Mouse (Mus musculus) embryonic fibroblast, embryonic 13.5 days (primary cell): ENCODE data around the gene Sik3. TPM values are rescaled to one million over a fixed set of nuclear protein-coding genes. Genes with fewer than 3 reads are reported as not detected.

Source experiments
- H3K27ac ChIP-seq: 2 replicates; pipeline ENCODE4 v1.5.1; 2012; ENCODE audit warnings: low read length, control low read depth, inconsistent platforms; ENCODE audit not compliant: insufficient read depth
- H3K4me1 ChIP-seq: 2 replicates; pipeline ENCODE4 v1.6.1; 2011; ENCODE audit warnings: low read length; ENCODE audit not compliant: control insufficient read depth, insufficient read depth
- H3K4me3 ChIP-seq: 2 replicates; pipeline ENCODE4 v1.5.1; 2011; ENCODE audit warnings: mild to moderate bottlenecking, control low read depth, low read length; ENCODE audit not compliant: insufficient read depth
- CTCF ChIP-seq: IDR thresholded peaks from 2 replicates; pipeline ENCODE4 v1.5.1; 2011; ENCODE audit warnings: mild to moderate bottlenecking, control low read depth, low read length, moderate library complexity, borderline replicate concordance; ENCODE audit not compliant: insufficient read depth
- POLR2A ChIP-seq: IDR thresholded peaks from 2 replicates; pipeline ENCODE4 v1.6.1; 2011; ENCODE audit warnings: low read depth, mild to moderate bottlenecking, control low read depth, low read length, moderate library complexity
- polyA plus RNA-seq: library from polyadenylated mRNA; stranded (reverse); fragments of >200 nt; gene quantifications from 2 replicates; pipeline ENCODE4 v1.2.4, GENCODE M21; 2011; ENCODE audit warnings: low read depth; ENCODE audit not compliant: missing spikeins, insufficient read length

Sik3 gene
- polyA plus RNA-seq, 1 experiment = 37.7 TPM

DNA sequence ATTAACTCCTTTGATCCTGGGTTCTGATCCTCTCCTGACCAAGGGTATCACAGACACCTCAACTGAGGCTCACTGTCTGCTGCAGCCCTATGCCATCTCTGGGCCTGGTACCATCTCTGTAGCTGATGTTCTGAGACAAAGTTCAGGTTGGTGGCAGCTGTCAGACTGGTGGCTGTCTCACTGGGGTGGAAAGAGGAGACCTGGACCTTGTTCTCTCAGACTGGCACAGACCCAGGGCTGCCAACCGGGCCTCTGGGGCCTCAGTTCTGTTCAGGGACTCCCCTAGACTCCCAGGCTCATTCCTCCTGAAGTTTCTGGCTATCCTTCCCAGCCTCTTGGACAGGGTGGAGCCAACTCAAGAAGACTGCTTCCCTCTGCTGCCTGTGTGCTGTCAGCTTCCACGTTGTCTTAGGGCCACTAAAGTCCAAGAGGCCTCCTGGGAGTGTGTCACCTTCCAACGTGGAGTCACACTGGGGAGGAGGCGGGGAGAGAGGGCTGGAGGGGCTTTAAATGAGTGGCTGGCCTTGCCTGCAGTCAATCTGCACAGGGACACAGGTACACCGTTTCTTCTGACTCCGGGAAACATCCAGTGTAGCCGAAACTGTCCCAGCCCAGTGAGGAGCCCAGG, 228.0 kb downstream of the Sik3 start, which contains the start of gene Apoa4:
TSS of gene Apoa4 (plus strand) at position 171 of the 628 bp plus-strand sequence.
- Histone ChIP-seq H3K4me1 (no peaks in the 10 kb centered on the region), H3K27ac (no peak within 1 kb of the TSS), H3K4me3 (no peak within 1 kb of the TSS)
- TF ChIP-seq CTCF = no peak
- TF ChIP-seq POLR2A = no peak

DNA sequence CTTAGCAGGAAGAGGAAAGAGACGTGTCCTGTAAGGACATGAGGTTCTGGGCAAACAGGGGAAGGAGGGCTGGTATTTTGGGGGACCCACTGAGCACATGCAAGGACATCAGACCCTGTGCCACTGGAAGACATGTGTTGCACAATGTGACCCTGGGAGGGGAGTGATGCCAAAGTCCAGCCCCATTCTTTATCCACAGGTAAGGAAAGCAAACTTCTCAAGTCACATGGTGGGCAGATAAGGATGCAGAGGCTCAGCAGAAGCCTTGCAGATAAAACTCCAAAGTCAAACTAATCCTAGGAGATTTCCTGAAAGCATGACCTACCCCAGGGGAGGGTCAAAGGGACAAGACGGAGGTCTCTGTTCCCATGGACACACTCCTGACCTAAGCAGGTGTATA, 229.2 kb downstream of the Sik3 start:
- H3K4me3 ChIP-seq = no peak overlapping the region
- H3K27ac ChIP-seq = no peak overlapping the region
- no peaks in the 10 kb centered on the region for H3K4me1 ChIP-seq
- TF ChIP-seq CTCF (no peak), POLR2A (no peak)

DNA sequence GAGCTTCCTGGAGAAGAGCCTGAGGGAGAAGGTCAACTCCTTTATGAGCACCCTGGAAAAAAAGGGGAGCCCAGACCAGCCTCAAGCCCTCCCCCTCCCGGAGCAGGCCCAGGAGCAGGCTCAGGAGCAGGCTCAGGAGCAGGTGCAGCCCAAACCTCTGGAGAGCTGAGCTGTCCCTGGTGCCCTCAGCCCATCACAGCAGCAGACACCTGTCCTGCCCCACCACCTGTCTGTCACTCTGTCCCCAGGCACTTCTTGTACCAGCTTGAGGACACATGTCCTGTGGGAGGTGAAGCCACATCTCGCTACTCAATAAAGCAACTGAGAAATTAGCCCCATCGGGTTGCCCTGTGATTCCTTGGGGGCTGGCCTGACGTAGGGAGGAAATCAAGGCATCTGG, 230.5 kb downstream of the Sik3 start:
- H3K4me1 ChIP-seq = no peaks in the 10 kb centered on the region
- TF ChIP-seq POLR2A (no peak), CTCF (no peak)
- H3K4me3 ChIP-seq = no peak overlapping the region
- no peak overlapping the region for H3K27ac ChIP-seq

DNA sequence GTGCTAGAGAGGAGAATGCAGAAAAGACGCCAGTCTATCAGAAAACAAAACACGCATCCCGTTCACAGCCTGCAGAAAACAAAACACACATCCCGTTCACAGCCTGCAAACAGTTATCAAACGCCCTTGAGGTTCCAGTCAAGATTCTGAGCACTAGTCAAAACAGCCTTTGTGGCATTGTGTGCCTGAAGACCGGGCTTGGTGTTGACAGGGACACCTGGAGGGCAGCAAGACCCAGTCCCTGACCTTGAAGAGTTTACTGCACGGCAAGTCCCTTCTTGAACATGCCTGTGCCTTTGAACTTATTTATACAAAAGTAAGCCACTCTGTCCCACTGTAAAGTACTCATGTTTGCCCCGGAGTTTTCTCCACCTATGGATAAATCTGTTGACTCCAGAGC, 231.0 kb downstream of the Sik3 start:
- TF ChIP-seq POLR2A = no peak
- no peak for TF ChIP-seq CTCF
- Histone ChIP-seq H3K27ac (no peak overlapping the region), H3K4me3 (no peak overlapping the region), H3K4me1 (no peaks in the 10 kb centered on the region)

DNA sequence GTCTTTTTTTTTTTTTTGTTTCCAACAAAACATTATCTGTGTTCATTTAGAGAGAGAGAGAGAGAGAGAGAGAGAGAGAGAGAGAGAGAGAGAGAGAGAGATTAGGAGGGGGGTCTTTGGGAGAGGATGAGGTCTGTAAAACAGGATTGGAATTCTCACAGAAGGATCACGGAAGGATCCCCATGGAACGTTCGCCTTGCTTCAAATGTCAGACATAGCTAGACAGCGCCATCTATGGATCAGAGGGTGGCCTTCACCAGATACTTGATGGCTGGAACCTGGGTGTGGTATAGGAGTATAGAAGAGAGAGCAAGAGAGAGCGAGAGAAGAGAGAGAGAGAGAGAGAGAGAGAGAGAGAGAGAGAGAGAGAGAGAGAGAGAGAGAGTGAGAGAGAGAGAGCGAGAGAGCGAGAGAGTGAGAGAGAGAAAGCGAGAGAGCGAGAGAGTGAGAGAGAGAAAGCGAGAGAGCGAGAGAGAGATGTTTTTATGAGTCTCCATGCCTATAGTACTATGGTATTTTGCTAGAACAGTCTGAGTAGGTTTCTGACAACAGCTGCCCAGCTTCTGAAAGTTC, 234.2 kb downstream of the Sik3 start:
- Histone ChIP-seq H3K4me1 (no peaks in the 10 kb centered on the region), H3K27ac (no peak overlapping the region), H3K4me3 (no peak overlapping the region)
- TF ChIP-seq POLR2A = no peak
- peak; percentile 69 for TF ChIP-seq CTCF

DNA sequence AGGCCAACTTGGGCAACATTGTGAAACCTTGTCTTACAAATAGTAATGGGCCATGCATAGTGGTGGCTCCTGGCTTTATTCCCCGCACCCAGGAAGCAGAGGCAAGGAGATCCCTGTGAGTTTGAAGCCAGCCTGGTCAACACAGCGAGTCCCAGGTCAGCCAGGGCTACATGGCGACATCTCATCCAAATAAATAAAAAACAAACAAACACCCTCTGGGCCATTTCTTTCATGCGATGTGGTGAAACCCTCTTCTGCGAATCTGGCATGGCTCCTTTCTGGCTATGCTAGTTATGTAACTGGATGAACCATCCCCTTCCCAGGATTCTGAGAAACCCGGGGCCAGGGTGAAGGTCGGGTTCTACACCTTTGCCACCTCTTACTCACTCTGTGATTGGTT, 243.6 kb downstream of the Sik3 start:
- no peak overlapping the region for H3K4me3 ChIP-seq
- TF ChIP-seq CTCF (no peak), POLR2A (no peak)
- H3K27ac ChIP-seq = no peak overlapping the region
- no peaks in the 10 kb centered on the region for H3K4me1 ChIP-seq

DNA sequence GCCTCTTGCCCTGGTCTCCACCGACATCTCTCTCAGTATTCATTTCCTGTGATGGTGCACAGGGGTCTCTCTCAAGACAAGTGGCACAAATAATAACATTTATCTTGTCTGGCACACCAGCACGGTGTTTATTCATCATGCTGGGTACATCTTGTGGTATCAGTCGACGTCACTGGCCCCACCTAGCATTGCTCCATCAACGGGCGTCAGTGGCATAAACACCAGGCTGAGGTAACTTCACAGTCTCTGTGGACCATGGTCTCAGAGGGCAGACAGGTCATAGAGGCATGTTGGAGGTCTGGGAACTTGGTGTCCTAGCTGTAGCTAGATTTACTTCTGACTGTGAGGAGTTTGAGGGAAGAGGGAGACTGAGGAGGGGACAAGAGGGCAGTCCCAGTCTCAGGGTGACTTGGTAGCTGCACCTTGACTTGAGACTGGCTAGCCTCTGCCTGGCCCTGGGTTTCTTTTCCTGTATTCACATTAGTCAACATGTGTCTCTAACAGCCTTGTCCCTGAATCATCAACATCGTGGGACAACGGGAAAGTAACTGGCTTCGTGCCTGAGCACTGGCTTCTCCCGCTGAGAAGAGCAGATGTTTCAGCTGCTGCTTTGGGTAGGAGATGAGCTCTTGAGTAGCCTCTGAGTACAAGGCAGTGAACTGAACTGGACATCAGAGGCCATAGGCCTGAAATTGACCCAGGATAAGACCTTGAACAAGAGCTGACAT, 244.2 kb downstream of the Sik3 start:
- Histone ChIP-seq H3K27ac (no peak overlapping the region), H3K4me3 (no peak overlapping the region), H3K4me1 (no peaks in the 10 kb centered on the region)
- TF ChIP-seq POLR2A = no peak
- TF ChIP-seq CTCF = no peak

DNA sequence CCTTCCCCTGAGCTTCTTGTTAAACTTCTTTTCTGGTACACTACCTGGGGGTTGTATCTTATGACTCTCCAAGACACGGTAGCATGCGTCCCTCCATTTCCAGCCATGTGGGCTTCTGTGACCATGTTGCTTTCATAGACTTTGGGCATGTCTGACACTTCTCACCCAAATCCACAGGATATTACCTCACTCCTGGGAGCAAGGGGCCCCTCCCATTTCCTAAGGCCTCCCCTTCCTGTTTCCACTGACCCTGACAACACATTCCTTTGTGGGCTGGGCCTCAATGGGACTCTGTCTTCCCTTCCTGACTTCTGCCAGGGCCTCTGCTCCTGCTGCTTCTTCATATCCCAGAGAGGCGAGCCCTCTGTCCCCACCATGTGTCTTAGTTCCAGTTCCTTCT, 244.9 kb downstream of the Sik3 start:
- Histone ChIP-seq H3K4me1 (no peaks in the 10 kb centered on the region), H3K27ac (no peak overlapping the region), H3K4me3 (no peak overlapping the region)
- TF ChIP-seq POLR2A (no peak), CTCF (no peak)

DNA sequence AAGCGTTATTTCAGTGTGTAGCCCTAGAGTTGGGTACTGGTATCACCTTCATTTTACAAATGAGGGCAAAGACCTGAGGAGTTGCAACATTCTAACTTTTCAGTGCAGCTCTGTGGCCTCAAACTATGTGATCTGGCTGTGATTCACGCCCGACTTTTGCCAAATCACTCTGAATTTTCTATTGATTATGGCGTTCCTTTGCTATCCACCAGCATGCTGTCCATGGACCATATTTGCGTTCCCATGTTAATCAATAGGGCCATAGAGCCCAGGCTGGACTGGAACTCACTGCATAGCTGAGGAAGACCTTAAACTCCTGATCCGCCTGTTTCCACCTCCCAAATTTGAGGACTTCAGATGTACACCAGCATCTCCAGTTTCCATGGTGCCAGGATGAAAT, 246.5 kb downstream of the Sik3 start:
- Histone ChIP-seq H3K27ac (no peak overlapping the region), H3K4me3 (no peak overlapping the region), H3K4me1 (no peaks in the 10 kb centered on the region)
- no peak for TF ChIP-seq CTCF
- no peak for TF ChIP-seq POLR2A

DNA sequence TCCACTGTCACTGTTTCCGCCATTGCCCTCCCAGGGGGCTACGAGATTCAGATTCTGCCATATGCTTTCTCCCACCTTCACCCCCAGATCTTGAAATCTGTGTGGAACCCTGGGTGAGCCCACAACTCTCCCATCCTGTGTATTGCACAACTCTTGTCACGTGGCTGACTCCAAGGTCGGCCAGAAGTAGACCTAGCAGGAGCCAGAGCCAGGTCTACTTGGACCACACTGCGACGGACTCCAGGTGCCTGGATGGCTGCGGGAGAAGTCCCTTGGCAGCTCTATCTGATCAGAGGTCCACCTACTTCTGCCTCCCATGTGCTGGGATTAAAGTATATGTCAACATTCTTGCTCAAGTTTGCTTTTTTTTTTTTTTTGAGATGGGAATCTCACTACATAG, 248.5 kb downstream of the Sik3 start:
- no peak overlapping the region for H3K27ac ChIP-seq
- TF ChIP-seq CTCF (no peak), POLR2A (no peak)
- no peak overlapping the region for H3K4me3 ChIP-seq
- no peaks in the 10 kb centered on the region for H3K4me1 ChIP-seq
